Mouse (Mus musculus) liver, embryonic 14.5 days (tissue): ENCODE measurements around the gene Rfx4.

Source experiments
- CTCF ChIP-seq: IDR thresholded peaks from 2 replicates; pipeline ENCODE4 v1.5.1; 2016; ENCODE audit warnings: antibody characterized with exemption, low read depth, control low read depth
- EP300 ChIP-seq: IDR thresholded peaks from 2 replicates; pipeline ENCODE4 v1.6.1; 2016; ENCODE audit warnings: antibody characterized with exemption, low read depth

GRCm38 (mm10) chr10:84716581-84716980, 39.3 kb upstream of the Rfx4 start:
- TF ChIP-seq CTCF (no peak), EP300 (no peak)
